Mouse (Mus musculus) heart, embryonic 11.5 days (tissue): ENCODE measurements around the gene Mbd6. TPM values are rescaled to one million over a fixed set of nuclear protein-coding genes. Genes with fewer than 3 reads are reported as not detected.
A peak's percentile ranks its signal among the peaks of the same experiment; 100 is the strongest.

ENCODE experiments used
- ATAC-seq: fragments of 200-750 bp; cut with Nextera tagmentation; replicated peaks from 2 replicates; pipeline ENCODE4 v1.8.0; 2017; ENCODE audit warnings: moderate library complexity; ENCODE audit not compliant: insufficient number of reproducible peaks, low FRiP score, low TSS enrichment
- H3K27ac ChIP-seq: fragments of 300-500 bp; sonication (generic); 2 replicates; pipeline ENCODE4 v1.5.1; 2014; ENCODE audit warnings: mild to moderate bottlenecking, low read depth, low read length
- H3K27me3 ChIP-seq: fragments of 300-500 bp; sonication (generic); 2 replicates; pipeline ENCODE4 v1.6.1; 2014; ENCODE audit warnings: mild to moderate bottlenecking, low read length, mixed read lengths; ENCODE audit not compliant: control insufficient read depth, insufficient read depth
- H3K36me3 ChIP-seq: fragments of 300-500 bp; sonication (generic); 2 replicates; pipeline ENCODE4 v1.6.1; 2014; ENCODE audit warnings: mild to moderate bottlenecking, low read length, moderate library complexity, mixed read lengths; ENCODE audit not compliant: control insufficient read depth, insufficient read depth
- H3K4me1 ChIP-seq: fragments of 300-500 bp; sonication (generic); 2 replicates; pipeline ENCODE4 v1.6.1; 2014; ENCODE audit warnings: low read length; ENCODE audit not compliant: control insufficient read depth, insufficient read depth
- H3K4me2 ChIP-seq: fragments of 300-500 bp; sonication (generic); 2 replicates; pipeline ENCODE4 v1.6.1; 2014; ENCODE audit warnings: mild to moderate bottlenecking, moderate library complexity
- H3K4me3 ChIP-seq: fragments of 300-500 bp; sonication (generic); 2 replicates; pipeline ENCODE4 v1.5.1; 2014; ENCODE audit warnings: low read depth, low read length
- H3K9ac ChIP-seq: fragments of 300-500 bp; sonication (generic); 2 replicates; pipeline ENCODE4 v1.6.1; 2014; ENCODE audit warnings: mild to moderate bottlenecking, low read depth, low read length, moderate library complexity
- H3K9me3 ChIP-seq: fragments of 300-500 bp; sonication (generic); replicated peaks from 2 replicates; pipeline ENCODE4 v1.6.1; 2016; ENCODE audit warnings: low read length; ENCODE audit not compliant: control insufficient read depth
- WGBS: fragments of 180-500 bp; shearing (Covaris S2); extraction: QIAGEN DNeasy Blood & Tissue Kit; methylation state at CpG from one replicate; pipeline ENCODE4 v1.1.7; 2014; ENCODE audit not compliant: insufficient replicate concordance; 5-methylcytosine and 5-hydroxymethylcytosine counted together
- polyA plus RNA-seq: library from polyadenylated mRNA; unstranded; fragments of >200 nt; fragmentation: Nextera tagmentation; extraction: Ambion mirVana; gene quantifications from 2 replicates; pipeline ENCODE4 v1.2.1, GENCODE M21; 2014

Mbd6 gene
- polyA plus RNA-seq, 1 experiment from 2014 or later, result 13.6 TPM

- Histone ChIP-seq H3K4me3 (no peak overlapping the region), H3K9ac (no peak overlapping the region)
- 85% methylated on average over 3 of the region's 3 CpGs for WGBS
Observed at GRCm38 (mm10) chr10:127293590-127294113, 4.8 kb upstream of the Mbd6 start.

GRCm38 (mm10) chr10:127292987-127293538 lies 4.2 kb upstream of the Mbd6 start:
- no peaks in the 10 kb centered on the region for H3K9me3 ChIP-seq
- H3K4me3 ChIP-seq, result peak overlapping the region; percentile 16; the same call in 1 of the 2 replicates
- H3K9ac ChIP-seq, result no peak overlapping the region
- 70% methylated on average over 6 of the region's 6 CpGs for WGBS
- H3K36me3 ChIP-seq, result peaks cover 30% of the 10 kb centered on the region
- H3K4me1 ChIP-seq, result peaks cover 36% of the 10 kb centered on the region
- H3K27ac ChIP-seq, result no peak overlapping the region
- no peak for ATAC-seq
- no peaks in the 10 kb centered on the region for H3K27me3 ChIP-seq
- peak overlapping the region; percentile 93 for H3K4me2 ChIP-seq

More at GRCm38 (mm10) chr10:127293590-127294113, 4.8 kb upstream of the Mbd6 start:
- H3K27ac ChIP-seq, result no peak overlapping the region
- no peak for ATAC-seq
- peaks cover 35% of the 10 kb centered on the region for H3K4me1 ChIP-seq
- no peaks in the 10 kb centered on the region for H3K9me3 ChIP-seq
- H3K36me3 ChIP-seq, result peaks cover 30% of the 10 kb centered on the region
- H3K4me2 ChIP-seq, result no peak overlapping the region
- H3K27me3 ChIP-seq, result no peaks in the 10 kb centered on the region

- Histone ChIP-seq H3K4me2 (peak overlapping the region; percentile 93), H3K9me3 (no peaks in the 10 kb centered on the region), H3K27ac (peak overlapping the region; percentile 98), H3K36me3 (peaks cover 29% of the 10 kb centered on the region), H3K4me1 (peaks cover 38% of the 10 kb centered on the region), H3K27me3 (no peaks in the 10 kb centered on the region), H3K4me3 (peak overlapping the region; percentile 84), H3K9ac (peak overlapping the region; percentile 88)
- no peak for ATAC-seq
- 13% methylated on average over 5 of the region's 5 CpGs for WGBS
Observed at GRCm38 (mm10) chr10:127291881-127292638, 3.2 kb upstream of the Mbd6 start.

GRCm38 (mm10) chr10:127290930-127291880 lies 2.4 kb upstream of the Mbd6 start:
- Histone ChIP-seq H3K27ac (peak overlapping the region; percentile 98), H3K36me3 (peaks cover 31% of the 10 kb centered on the region), H3K9ac (peak overlapping the region; percentile 88), H3K27me3 (no peaks in the 10 kb centered on the region), H3K4me2 (peak overlapping the region; percentile 93), H3K4me3 (peak overlapping the region; percentile 84), H3K9me3 (no peaks in the 10 kb centered on the region), H3K4me1 (peaks cover 44% of the 10 kb centered on the region)
- 2% methylated on average over 19 of the region's 19 CpGs for WGBS
- ATAC-seq, result peak; percentile 43; the same call in 1 of the 2 replicates

GRCm38 (mm10) chr10:127290307-127290929 lies 1.6 kb upstream of the Mbd6 start:
- no peaks in the 10 kb centered on the region for H3K27me3 ChIP-seq
- peak overlapping the region; percentile 84 for H3K4me3 ChIP-seq
- H3K36me3 ChIP-seq, result peaks cover 30% of the 10 kb centered on the region
- no peaks in the 10 kb centered on the region for H3K9me3 ChIP-seq
- peak overlapping the region; percentile 98 for H3K27ac ChIP-seq
- H3K9ac ChIP-seq, result peak overlapping the region; percentile 88
- ATAC-seq, result peak; percentile 88
- H3K4me1 ChIP-seq, result peaks cover 49% of the 10 kb centered on the region
- under 1% methylated on average over 45 of the region's 47 CpGs for WGBS
- H3K4me2 ChIP-seq, result peak overlapping the region; percentile 93

- Histone ChIP-seq H3K4me1 (peaks cover 49% of the 10 kb centered on the region), H3K4me3 (peak overlapping the region; percentile 84), H3K9me3 (no peaks in the 10 kb centered on the region), H3K27me3 (no peaks in the 10 kb centered on the region), H3K27ac (peak overlapping the region; percentile 98), H3K9ac (peak overlapping the region; percentile 87), H3K36me3 (peaks cover 28% of the 10 kb centered on the region), H3K4me2 (peak overlapping the region; percentile 93)
- WGBS, result 1% methylated on average over 15 of the region's 15 CpGs
- 0 out of 2 replicates have a peak, but pooled peaks have one; percentile 8 for ATAC-seq
Observed at GRCm38 (mm10) chr10:127289573-127290191, 864 bp upstream of the Mbd6 start.

GRCm38 (mm10) chr10:127288328-127288799 lies 454 bp downstream of the Mbd6 start:
- Histone ChIP-seq H3K9ac (peak overlapping the region; percentile 87), H3K27me3 (no peaks in the 10 kb centered on the region), H3K4me1 (peaks cover 45% of the 10 kb centered on the region), H3K4me2 (peak overlapping the region; percentile 93), H3K36me3 (peaks cover 31% of the 10 kb centered on the region), H3K9me3 (no peaks in the 10 kb centered on the region), H3K4me3 (peak overlapping the region; percentile 84), H3K27ac (peak overlapping the region; percentile 98)
- peak; percentile 24 for ATAC-seq
- under 1% methylated on average over 16 of the region's 28 CpGs for WGBS
